Mouse (Mus musculus): Measurements from ENCODE around the gene Mrrf.
"Not testable (repeated sequence)": the region's sequence is repeated elsewhere in the genome, so short reads cannot be mapped to it uniquely, and the experiment has no call there.

GRCm38 (mm10) chr2:36181587-36182368 lies 45.6 kb downstream of the Mrrf start:
- TF ChIP-seq POLR2A, EP300 (IDR thresholded peaks at IDR 0.05; ENCODE audit: insufficient read depth, low read depth, low read length): not testable (repeated sequence)
